Mouse (Mus musculus) A20 (cell line): Measurements from ENCODE around the gene Tcf7.

Source experiments
- DNase-seq: peaks from one replicate; pipeline ENCODE4 v3.0.0-alpha.2; 2011; ENCODE audit warnings: low read depth, low spot score

The Tcf7 gene

GRCm38 (mm10) chr11:52283596-52284571, 1.1 kb upstream of the Tcf7 start:
- no peak for DNase-seq

GRCm38 (mm10) chr11:52282420-52282773, 417 bp downstream of the Tcf7 start:
- DNase-seq: no peak

DNA sequence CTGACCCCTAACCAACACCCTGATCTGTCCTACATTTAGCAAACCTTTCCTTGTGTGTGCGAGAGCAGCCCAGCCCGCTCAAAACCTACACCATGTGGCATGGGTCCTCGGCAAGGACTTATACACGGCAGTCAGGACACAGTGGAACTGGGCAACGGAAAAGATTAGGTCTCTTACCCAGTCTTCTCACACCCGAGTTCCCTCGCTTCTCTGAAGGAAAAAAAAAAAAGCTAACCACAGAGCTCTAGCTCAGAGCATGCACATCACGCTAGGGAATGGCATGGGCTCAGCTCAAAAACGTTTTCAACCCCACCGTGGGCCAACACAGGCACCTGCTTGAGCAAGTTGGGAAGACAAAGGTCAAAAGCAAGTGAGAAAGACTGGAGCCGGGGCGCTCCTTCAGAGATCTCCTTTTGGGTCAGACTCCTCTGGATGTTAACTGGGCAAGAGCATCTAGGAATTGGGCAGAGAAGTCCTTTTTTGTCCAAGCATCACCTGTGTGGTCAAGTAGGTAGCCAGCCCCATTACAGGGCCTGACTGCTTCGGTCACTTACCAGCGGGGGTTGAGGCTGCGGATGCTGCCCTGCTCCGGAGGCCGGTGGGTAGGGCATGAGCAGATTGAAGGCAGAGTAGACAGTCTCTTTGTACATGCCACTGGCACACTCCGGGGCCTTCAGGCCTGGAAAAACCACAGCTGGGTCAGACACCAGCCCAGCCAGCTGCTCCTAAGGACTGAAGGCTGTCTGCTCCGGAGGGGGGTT, 1.1 kb downstream of the Tcf7 start:
- no peak for DNase-seq

- no peak for DNase-seq
Measured at GRCm38 (mm10) chr11:52280566-52281455, 2.0 kb downstream of the Tcf7 start.

DNA sequence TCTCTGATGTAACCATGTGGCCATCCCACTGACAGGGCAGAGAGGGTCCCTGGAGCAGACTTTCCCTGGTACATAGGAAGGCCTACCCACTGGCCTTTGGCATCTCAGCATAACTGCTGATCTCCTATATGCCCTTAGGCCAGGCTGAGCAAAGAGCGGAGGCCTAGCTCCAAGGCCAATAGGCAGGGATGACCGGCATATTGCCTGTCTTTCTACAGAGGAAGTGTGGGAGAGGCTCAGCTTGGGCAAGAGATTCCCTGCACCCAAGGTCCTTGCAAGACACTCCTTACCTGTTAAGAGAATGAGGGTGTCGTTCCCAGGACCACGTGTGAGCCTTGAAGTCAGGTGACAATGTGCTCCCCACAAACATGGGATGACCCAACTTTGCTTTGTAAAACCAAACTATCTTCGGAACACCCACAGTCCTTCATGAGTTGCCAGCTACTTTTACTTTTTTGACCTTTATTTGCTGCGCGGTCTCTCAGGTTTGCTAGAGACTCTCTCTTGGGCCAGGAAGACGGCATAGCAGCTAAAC, 3.1 kb downstream of the Tcf7 start:
- DNase-seq: no peak

DNA sequence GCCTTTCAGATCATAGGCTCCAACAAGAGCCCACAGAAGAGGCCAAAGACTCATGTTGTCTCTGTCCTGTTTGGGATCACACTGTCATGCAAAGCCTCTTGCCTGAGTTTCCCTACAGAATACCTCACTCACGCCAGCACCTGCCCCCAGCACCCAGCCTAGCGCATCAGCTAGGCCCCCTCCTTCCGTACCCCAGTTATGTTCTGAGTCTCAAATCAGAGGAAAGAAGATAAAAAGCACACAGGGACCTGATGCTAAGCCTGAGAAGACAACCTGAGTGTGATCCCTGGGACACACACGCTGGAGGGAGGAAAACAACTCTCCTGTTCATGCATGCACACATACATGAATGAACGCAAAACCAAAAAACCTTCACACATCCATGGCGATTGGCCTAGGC, 3.8 kb downstream of the Tcf7 start:
- no peak for DNase-seq

DNA sequence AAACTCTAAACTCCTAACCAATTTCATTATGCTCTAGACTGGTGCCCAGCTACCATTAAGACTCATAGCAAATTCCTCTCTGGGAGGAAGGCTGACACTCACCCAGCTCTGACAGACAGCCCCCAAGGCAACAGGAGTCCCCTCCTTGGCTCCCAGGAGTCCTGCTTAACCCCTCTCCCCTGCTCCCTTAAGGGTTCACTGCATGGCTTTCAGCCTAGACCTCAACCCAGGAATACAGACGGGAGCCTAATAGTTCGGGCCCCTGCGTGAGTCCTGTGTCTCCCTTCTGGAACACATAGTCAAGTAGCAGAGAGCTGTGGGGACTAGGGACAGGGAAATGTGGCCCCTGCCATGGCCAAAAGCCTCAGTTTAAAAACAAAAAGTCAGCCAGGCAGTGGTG, 4.7 kb downstream of the Tcf7 start:
- DNase-seq: no peak

- no peak for DNase-seq
Measured at GRCm38 (mm10) chr11:52277433-52278150, 5.2 kb downstream of the Tcf7 start.

GRCm38 (mm10) chr11:52276961-52277391, 5.8 kb downstream of the Tcf7 start:
- no peak for DNase-seq

DNA sequence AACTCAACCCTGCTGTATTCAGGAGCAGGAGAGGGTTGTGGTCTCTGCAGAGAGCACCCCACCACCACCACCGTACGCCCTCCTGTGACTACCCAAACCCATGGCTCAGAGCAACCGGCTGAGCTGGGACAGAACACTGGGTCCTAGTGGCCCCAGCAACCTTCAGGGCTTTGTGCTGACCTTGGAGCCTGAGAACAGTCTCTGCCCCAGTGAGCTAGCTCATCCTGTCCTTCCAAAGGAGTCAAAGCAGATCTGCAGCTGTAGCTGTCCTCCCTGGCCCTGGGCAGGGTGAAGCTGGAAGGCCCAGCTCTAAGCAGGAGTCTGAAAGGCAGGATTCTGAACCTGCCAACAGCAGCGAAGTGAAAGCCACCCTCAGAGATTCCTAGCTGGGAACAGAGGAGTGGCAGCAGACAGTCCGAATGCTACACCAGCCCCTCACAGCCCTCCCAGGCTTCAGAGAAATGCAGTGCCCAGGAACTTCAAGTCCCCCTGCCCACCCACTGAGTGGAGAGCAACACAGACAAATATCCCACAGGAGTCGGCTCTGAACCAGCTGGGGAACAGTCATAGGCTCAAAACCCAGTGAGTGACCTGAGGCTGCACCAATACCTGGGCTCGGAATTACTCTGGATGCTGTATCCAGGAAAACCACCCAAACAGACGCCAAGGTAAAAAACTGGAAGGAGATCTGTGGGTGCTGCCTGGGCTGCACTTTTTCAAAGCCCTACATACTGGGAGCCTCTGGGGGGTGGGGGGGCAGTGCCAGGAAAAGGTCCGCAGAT, 6.8 kb downstream of the Tcf7 start:
- DNase-seq: no peak

DNA sequence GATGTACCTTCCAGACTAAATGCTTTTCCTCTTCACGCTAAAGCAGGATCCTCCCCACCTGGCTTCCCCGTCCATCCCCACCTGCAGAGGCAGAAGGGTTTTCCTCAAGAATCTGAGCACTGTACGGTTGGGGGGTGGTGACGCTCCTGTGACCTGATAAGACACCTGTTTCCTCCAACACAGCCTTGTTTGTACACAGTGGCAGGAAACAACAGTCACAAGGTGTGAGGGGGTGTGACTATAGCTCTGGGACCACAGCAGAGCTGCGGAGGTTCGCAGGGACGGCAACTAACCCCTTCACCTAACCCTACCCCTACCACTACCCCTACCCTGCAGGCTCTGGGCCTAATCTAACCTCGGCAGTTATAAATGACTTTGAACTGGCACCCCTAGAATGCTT, 7.4 kb downstream of the Tcf7 start:
- no peak for DNase-seq

GRCm38 (mm10) chr11:52274456-52275112, 8.2 kb downstream of the Tcf7 start:
- DNase-seq: no peak

DNA sequence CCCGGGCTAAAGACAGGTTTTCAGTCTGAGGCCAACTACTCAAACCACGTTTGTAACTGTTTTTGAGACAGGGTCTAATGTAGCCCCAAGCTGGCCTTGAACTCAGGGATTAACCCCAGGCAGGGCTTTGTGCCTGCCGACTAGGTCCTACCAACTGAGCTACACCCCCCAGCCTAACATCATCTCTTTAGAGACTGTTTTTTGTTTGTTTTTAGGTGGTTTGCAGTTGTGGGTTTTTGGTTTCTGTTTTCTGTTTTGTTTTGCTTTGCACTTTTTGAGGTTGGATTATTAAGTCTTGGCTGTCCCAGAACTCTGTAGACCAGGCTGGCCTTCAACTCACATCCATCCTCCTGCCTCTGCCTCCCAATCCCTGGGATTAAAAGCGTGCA, 8.9 kb downstream of the Tcf7 start:
- DNase-seq: no peak

DNA sequence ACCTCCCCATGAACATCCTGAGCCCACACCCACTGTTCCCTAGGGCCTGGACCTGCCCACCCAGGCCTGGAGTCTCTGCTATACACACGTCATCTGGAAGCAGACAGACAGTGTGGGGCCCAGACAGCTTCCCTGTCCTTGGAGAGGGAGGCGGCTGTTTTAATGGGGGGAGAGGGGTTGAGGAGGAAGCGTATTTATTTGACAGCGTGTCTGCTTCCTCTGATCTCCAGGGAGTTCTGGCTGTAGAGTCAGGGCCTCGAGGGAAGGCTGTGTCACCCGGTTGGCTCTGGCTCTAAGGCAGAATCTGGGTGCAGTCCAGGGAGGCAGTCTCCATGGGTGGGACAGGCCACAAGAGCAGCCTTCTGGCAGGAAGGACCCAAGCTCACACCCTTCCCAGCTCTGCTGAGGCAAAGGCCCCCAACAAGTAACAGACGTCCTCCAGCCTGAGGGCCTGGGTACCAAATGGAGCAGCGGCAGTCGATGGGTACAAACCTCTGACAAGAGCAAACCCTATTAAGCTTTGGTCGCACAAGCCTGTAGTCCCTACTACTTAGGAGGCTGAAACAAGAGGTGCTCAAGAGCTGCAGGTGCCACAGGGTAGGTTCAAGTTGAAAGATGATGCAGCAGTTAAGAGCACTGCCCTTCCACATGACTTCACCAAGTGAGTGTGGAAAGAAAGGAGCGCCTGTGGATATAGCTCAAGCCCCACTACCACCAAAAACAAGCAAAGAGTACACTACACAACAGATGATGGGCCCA, 9.5 kb downstream of the Tcf7 start:
- no peak for DNase-seq

DNA sequence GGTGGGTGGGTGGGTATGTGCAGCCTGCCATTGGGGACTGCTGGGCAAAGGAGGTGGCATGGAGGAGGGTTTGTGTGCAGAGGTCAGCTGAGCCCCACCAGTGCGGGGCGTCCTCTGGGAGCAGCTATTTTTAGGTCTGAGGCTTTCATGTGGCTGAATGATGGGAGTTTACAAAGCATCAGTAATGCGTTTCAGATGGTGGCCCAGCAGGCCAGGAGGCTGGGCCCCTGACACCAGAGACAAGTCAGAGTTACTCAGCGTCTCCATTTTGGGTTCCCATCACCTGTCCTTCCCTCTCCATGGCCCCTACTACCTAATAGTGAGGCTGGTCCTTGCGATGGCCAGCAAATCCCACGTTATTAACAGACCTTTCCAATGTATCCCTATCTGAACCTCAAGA, 10.2 kb downstream of the Tcf7 start:
- DNase-seq: no peak

- no peak for DNase-seq
Measured at GRCm38 (mm10) chr11:52271765-52272495, 10.9 kb downstream of the Tcf7 start.

DNA sequence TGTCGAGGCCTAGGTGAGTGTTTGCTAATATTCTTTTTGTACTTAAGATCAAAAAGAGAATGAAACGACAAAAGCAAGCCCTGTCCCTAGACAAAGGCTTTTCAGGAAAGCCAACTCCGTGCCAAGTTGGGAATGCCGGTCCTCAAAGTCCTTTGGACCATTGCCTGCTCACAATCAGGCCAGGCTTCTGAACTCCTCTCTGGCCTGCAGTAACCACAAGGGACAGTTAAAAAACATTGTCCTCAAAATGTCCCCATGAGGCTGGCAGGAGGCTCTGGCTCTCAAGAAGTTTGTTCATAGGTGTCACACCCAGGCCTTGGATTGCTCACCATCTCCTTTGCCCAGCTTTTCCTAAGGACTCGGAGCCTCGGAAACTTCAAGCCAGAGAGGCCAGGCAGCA, 13.0 kb downstream of the Tcf7 start:
- DNase-seq: no peak
